Mouse (Mus musculus): ENCODE results near the gene Rnf144a. TPM values are rescaled to one million over a fixed set of nuclear protein-coding genes. Genes with fewer than 3 reads are reported as not detected.

The Rnf144a gene
- total RNA-seq, 2 experiments from 2014 or later, result 20.4 to 22.6 TPM

DNA sequence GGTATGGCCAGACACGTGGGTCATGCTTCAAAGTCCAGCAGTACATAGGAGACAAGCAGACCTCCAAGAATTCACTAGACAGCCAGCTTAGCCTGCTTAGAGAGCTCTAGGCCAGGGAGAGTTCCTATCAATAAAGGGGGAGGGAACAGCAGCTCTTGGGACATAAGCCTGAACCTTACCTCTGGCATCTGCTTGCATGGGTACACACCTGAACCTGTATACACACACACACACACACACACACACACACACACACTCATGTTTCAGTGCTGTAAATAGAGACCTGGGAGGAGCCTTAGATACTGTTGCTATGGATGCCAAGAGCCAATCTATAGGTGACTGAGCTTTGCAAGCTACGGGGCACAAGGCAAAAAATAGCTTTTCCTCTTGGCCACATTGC is 138.5 kb downstream of the Rnf144a start:
- DNase-seq (ENCODE audit: low spot score in 2 of 2), result no peak
- TF ChIP-seq CTCF (conservative IDR thresholded peaks at IDR 0.05), result no peak
- no peak overlapping the region for H3K4me3 ChIP-seq
- no peak overlapping the region for H3K27ac ChIP-seq

Small RNA genes lying within 50 kb of the gene (microRNA-seq; reads per million reads assigned to microRNA genes)
- 0.32 to 2.2 reads per million in 2 experiments for gene Mir6538

Other genes with a start within 250 kb of the Rnf144a start
- 1 to 10 TPM in 1 of 2 experiments, under 1 TPM in 1; 0.61 to 1.1 TPM for gene Rsad2, start 41.2 kb upstream of the Rnf144a start, total RNA-seq (2021)
- gene Cmpk2, start 54.0 kb upstream of the Rnf144a start, total RNA-seq (2021), result 10 to 100 TPM; 15.8 to 17.6 TPM